Mouse (Mus musculus): ENCODE results near the gene Myo3b.

Myo3b gene

GRCm38 (mm10) chr2:70128590-70128989, 89.7 kb downstream of the Myo3b start:
- no peak for DNase-seq (ENCODE audit: low spot score in 2 of 2)

DNA sequence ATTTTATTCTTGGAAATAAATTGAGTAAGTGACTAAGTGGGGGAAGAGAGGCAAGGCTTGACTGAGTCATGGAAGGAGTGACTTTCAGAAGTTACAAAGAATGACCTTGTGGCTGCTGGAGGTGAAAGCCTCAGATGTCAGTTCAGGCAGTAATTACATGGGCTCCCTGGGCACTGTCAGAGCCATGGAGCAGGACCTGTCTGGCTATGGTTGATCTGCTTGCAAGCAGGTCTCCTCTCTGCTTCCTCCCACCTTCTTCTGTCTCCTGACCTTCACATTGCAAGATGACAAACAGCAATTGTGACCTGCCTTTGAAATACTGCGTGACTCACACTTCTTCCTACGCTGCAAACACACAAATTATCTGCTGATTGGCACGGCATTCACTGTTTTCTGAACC, 90.6 kb downstream of the Myo3b start:
- no peak for DNase-seq (ENCODE audit: low spot score in 2 of 2)

DNA sequence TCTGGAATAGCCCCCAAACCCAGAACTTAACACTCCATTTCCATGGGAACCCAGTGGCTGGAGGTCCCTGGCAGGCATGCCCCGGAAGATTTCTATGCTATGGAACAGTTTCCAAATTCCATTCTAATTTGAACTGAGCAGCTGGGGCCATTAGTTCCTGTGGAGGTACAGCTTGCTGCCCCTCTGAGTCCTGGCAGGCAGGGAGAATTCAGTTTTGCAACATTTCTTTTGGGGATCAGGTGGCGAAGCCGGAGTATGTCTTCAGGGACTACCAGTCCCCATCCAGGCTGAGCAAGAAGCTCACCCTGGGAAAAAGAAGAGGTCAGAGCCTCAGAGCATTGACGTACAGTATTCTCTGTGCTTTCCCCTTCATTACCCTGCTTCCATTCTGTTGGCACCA, 94.4 kb downstream of the Myo3b start:
- DNase-seq (ENCODE audit: low spot score in 2 of 2): no peak

GRCm38 (mm10) chr2:70137226-70137998, 98.5 kb downstream of the Myo3b start:
- DNase-seq (ENCODE audit: low spot score in 2 of 2): no peak

GRCm38 (mm10) chr2:70143543-70144188, 104.7 kb downstream of the Myo3b start:
- DNase-seq (ENCODE audit: low spot score in 2 of 2): no peak

GRCm38 (mm10) chr2:70146993-70147581, 108.2 kb downstream of the Myo3b start:
- no peak for DNase-seq (ENCODE audit: low spot score in 2 of 2)

DNA sequence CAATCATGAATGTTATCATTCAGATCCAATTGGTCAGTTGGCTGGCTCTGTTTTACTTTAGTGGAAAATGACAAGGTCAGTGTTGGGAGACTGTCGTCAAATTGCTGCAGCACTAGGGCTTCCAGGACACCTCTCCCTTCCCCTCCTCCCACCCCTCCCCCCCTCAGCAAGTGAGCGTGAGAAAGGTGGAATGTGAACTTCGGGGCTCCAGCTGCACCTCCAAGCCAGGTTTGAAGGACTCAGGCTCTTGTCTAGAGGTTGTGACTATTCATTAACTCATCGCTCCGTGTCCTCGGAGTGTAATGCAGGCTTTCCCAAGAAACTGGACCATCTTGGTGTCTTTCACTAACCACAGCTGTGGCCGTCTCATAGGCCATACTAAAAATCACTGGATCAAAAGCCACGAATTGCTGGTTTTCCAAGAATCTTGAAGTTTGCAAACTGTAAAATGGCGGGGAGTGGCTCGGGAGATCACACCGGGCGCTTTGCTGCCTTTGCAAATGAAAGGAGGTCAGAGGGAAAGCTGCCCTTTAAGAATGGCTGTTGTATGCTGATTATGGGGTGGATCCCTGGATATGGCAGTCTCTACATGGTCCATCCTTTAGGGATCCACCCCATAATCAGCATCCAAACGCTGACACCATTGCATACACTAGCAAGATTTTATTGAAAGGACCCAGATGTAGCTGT, 110.0 kb downstream of the Myo3b start:
- no peak for DNase-seq (ENCODE audit: low spot score in 2 of 2)

DNA sequence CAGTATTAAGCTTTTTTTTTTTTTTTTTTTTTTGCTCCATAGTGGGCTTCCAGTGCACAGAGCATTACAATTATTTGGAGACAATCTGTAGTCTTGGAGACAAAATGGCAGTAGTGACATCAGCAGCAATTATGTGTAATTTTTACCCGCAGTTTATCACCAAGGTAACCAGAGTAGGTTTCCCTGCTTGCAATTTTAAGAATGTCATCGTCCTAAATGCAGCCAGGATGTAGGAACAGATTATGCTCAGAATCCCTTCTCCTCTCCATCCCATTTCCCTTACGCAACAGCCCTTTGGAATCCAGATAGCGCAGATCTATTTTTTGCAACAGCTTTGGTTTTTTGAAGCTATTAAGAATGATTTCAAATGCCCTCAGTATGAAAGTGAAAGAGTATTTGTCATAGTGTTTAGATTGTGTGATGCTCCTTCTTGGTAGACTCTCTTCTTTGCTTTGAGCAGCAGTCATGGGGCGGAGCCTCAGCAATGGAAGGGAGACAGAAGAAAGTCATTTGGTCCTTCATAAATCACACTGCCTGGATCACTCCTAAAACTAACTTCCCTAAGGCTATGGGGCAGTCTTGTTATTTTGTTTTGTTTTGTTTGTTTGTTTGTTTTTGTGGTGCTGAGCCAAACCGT, 111.6 kb downstream of the Myo3b start:
- DNase-seq (ENCODE audit: low spot score in 2 of 2): no peak

DNA sequence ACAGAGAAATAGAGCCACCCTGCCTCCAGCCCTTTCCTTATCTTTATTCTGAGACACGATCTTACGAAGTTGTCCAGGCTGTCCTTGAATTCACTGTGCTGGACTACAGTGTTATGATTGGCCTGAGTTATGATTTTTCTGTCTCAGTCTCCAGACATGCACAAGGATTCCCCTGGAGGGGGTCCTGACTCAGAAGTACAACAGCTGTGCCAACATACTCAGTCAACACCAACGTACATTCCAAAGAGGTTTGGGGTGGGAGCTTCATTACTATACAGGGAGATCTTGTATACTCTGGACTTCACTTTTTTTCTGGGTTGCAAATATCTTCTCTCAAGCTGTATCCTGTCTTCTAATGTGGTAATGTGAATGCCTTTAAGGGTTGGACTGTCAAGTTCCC, 113.0 kb downstream of the Myo3b start:
- no peak for DNase-seq (ENCODE audit: low spot score in 2 of 2)

DNA sequence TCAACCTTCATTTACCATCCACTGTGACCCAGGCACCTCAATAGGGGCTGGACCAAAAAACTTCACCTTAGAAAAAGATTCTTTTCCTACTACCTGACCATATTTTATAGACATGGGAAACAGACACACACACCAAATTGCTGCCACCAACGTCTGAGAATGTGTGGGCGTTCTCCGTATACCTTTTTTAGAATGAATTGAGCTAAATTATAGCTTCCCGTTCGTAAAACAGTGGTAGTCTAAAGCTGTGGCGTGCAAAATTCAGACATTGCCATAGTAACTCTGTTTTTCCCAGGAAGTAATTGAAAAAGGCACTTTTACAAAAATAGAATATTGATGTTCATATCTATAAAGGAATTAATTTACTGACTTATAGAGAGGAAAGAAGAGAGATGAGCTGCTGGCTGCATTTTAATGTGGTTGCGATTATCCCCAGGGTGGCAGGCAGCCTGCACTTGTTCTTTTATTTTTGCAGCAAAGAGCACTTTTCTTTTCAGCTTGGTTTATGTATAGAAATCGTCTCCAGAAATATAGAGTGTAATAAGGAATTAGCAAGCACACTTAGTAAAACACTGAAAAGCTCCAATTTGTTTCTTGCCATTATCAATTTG, 116.4 kb downstream of the Myo3b start:
- DNase-seq (ENCODE audit: low spot score in 2 of 2): no peak

DNA sequence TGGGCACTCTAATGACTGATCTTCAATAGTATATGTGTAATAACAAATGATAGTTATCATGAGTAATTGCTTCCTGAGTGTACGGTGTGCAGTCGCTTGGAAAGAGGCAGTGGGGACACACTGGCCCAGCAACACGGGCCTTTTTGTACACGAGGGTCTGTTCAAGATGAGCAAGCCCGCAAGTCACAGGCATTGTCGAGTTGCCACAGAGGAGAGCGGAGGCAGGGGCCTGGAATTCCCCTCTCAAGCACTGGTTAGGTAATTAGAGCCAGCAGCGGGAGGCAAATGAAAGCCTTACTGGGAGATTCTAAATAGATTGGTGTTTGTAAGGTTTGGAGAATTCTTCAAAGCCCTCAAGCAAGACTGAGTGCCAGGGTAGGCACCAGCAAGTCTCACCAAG, 120.6 kb downstream of the Myo3b start:
- DNase-seq (ENCODE audit: low spot score in 2 of 2): no peak

GRCm38 (mm10) chr2:70166231-70166630, 127.3 kb downstream of the Myo3b start:
- no peak for DNase-seq (ENCODE audit: low spot score in 2 of 2)

DNA sequence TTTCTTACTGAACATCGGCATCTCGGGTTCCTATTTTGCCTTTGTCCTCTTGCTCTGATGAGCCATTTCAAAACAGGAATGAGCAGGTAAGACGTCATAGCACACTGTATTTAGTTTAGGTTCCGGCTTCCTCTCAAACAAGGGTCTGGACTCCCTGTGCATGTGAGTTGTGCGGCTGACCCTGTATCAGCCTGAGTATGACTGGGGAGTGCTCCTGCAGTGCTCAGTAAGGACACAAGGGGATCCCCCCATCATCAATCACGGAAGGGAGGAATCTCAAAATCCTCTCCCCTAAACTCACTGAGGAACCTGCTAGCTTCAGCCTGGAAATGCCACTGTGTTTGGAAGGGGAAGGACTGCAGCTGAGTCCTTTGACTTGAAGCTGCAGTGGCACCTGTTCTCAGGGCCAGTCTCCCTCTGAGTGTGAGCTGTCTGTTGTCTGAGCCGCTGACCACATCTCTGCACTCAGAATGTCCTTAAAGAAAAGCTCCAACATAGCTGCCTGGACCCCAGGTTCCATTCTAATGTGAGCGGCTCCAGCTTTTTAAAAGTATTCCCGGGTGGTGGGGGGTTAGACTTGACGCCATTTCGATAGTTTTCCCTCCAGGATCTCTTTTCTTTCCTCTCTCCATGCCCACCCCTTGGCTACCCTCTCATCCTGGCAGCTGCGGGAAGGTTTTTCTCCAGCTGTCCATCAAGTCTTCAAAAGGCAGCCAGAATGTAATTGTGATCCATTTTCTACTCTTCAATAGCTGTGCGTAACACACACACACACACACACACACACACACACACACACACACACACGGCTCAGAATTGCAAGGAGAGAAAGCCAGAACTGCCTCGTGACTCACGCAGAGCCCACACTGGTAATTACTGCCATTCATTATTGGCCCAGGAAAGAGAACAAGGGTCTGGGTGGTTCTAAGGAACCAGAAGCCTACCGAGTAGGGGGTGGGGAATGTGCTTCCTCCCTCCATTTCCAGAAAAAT, 129.3 kb downstream of the Myo3b start:
- no peak for DNase-seq (ENCODE audit: low spot score in 2 of 2)

GRCm38 (mm10) chr2:70170469-70170868, 131.5 kb downstream of the Myo3b start:
- DNase-seq (ENCODE audit: low spot score in 2 of 2): no peak

DNA sequence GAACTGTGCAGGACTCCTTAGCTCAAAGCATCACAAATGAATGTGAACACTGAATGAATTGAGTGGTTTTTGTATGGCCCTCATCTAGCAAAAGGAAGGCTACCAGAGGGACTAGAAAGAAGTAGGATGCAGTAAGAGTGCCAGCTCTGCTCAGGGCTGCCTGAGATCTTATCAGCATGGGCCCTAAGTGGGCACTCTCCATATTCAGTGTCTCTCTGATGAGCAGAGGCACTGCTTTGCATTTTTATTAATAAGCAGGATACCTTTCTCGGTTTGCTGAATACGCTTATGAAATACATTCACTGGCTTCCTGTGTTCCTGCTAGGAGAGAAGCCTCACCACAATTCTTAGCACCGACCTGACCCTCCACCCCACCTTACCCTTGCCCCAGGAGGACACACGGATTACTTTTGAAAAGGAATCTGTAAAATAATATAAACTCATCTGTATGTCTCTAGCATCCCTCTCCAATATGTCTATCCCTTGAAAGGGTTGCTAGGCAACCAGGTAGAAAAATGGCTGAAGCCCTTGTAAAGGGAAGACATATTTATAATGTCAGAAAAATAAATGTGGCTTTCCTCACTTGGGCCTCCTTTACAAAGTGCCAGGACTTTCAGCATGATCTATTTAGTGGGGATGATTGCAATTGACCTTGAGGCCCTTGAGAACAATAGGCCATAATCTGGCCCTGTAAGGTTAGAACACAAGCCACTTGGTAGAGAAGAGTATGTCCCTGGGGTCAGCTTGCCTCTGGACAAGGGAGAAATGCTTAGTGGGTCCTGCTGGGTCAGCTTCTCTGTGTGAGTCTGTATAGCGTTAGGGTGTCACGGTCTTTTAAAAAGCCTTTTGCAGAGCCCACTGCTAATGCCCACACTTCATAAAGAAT, 138.1 kb downstream of the Myo3b start:
- no peak for DNase-seq (ENCODE audit: low spot score in 2 of 2)

DNA sequence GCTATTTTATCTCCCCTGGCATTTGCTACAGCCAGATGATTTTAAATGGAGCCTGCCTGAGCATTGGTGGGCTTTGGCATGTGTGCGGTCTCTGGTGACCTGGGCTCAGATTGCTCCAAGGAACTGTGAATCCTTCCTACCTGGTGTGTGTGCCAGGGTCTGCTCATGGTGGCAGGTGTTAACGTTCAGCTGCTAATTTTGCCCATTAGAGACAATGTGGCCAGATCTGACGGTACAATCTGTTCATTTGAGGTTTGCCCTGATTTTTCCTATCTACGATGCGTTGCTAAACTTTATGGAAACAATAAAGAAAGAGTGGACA, 138.7 kb downstream of the Myo3b start:
- DNase-seq (ENCODE audit: low spot score in 2 of 2): no peak

GRCm38 (mm10) chr2:70178241-70178640, 139.3 kb downstream of the Myo3b start:
- no peak for DNase-seq (ENCODE audit: low spot score in 2 of 2)

DNA sequence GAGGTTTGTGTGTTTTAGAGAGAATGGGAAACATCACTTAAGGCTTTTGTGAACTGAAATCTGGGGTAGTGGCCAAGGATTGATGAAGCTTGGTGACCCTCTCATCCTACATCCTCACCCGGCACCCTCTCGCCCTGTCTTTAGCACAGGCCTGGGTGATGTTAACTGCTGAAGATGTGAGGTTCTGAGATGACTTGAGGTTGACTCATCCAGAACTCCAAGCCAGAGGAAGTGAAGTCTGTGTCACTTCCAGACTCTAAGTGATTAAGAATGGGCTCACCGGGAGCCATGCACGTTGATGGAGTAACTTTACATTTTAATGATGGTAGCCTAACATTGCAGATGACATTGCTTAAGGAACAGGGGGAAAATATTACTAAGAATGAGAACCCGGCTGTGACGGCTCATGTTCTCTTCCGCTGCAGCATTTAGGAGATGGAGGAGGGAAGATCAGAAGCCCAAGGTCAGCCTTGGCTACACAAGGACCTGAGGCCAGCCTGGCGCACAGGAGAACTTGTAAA, 143.3 kb downstream of the Myo3b start:
- no peak for DNase-seq (ENCODE audit: low spot score in 2 of 2)

DNA sequence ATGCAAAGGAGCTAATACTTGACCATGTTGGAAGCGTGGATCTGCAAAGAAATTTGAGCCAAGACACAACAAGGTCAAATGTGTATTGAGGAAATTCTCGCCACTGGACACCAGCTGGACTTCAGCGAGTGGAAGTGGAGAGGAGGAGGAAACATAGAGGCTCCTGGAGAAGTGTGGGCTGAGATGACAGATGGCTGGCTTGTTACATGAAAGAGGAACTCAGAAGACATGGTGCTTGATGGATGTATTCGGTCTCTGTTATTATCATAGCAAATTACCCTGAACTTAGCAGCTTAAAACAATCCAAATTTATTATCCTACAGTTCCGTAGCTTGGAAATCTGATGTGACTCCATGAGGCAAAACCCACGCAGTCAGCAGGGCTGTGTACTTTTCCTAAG, 148.1 kb downstream of the Myo3b start:
- DNase-seq (ENCODE audit: low spot score in 2 of 2): no peak
